8 mouse cellular contexts compared by ENCODE assay signal in genomic region chr11:70027397-70027796, GRCm38 (mm10). TPM values are rescaled to one million over a fixed set of nuclear protein-coding genes. Genes with fewer than 3 reads are reported as not detected.
DNase-seq lines count a peak whose midpoint lies in the region; ATAC-seq and TF ChIP-seq lines count a peak whose summit lies in the region.

No protein-coding gene starts in this region.

- peak overlapping the region; percentile 58 for H3K4me2 ChIP-seq in kidney, postnatal 0 days (ENCODE audit: low read length)
- H3K4me2 ChIP-seq in forebrain, embryonic 15.5 days (replicated peaks) = peak overlapping the region; percentile 48
- H3K4me2 ChIP-seq in intestine, postnatal 0 days (replicated peaks; ENCODE audit: low read depth) = peak overlapping the region; percentile 55

- 24% methylated on average over 9 of the region's 9 CpGs for WGBS in kidney, postnatal 0 days
- 30% methylated on average over 9 of the region's 9 CpGs for WGBS in forebrain, embryonic 15.5 days
- WGBS in intestine, postnatal 0 days = 60% methylated on average over 9 of the region's 9 CpGs

- H3K27me3 ChIP-seq in kidney, postnatal 0 days (ENCODE audit: insufficient read depth, low read length) = no peaks in the 10 kb centered on the region
- H3K27me3 ChIP-seq in forebrain, embryonic 15.5 days = no peaks in the 10 kb centered on the region
- H3K27me3 ChIP-seq in intestine, postnatal 0 days (replicated peaks; ENCODE audit: control insufficient read depth, insufficient read depth, low read length) = peaks cover 27% of the 10 kb centered on the region

- ATAC-seq in kidney, postnatal 0 days (replicated peaks; ENCODE audit: low FRiP score, low read depth) = no peak
- no peak for ATAC-seq in forebrain, embryonic 15.5 days (replicated peaks)
- no peak for ATAC-seq in intestine, postnatal 0 days

- H3K9ac ChIP-seq in kidney, postnatal 0 days (ENCODE audit: low read depth, low read length) = 0 out of 2 replicates have a peak overlapping the region, but pooled peaks have one; percentile 27
- H3K9ac ChIP-seq in forebrain, embryonic 15.5 days (replicated peaks) = peak overlapping the region; percentile 27
- H3K9ac ChIP-seq in intestine, postnatal 0 days (ENCODE audit: low read depth, low read length) = no peak overlapping the region

- H3K4me3 ChIP-seq in kidney, postnatal 0 days (replicated peaks; ENCODE audit: low read depth, low read length) = no peak overlapping the region; the same call in 1 of the 2 replicates
- H3K4me3 ChIP-seq in forebrain, embryonic 15.5 days = no peak overlapping the region
- peak overlapping the region; percentile 24 for H3K4me3 ChIP-seq in intestine, postnatal 0 days (ENCODE audit: low read depth, low read length)

- H3K36me3 ChIP-seq in kidney, postnatal 0 days (ENCODE audit: insufficient read depth, low read length) = peaks cover 17% of the 10 kb centered on the region
- peaks cover 17% of the 10 kb centered on the region for H3K36me3 ChIP-seq in forebrain, embryonic 15.5 days
- H3K36me3 ChIP-seq in intestine, postnatal 0 days (ENCODE audit: control insufficient read depth, insufficient read depth) = peaks cover 10% of the 10 kb centered on the region; the same call in 1 of the 2 replicates

- no peaks in the 10 kb centered on the region for H3K9me3 ChIP-seq in kidney, postnatal 0 days (replicated peaks; ENCODE audit: low read length)
- H3K9me3 ChIP-seq in forebrain, embryonic 15.5 days = no peaks in the 10 kb centered on the region
- no peaks in the 10 kb centered on the region for H3K9me3 ChIP-seq in intestine, postnatal 0 days (ENCODE audit: control insufficient read depth)

- no peak overlapping the region for H3K27ac ChIP-seq in kidney, postnatal 0 days
- H3K27ac ChIP-seq in forebrain, embryonic 15.5 days (replicated peaks) = peak overlapping the region; percentile 95
- H3K27ac ChIP-seq in intestine, postnatal 0 days (ENCODE audit: low read depth, low read length) = no peak overlapping the region

- peaks cover 45% of the 10 kb centered on the region for H3K4me1 ChIP-seq in kidney, postnatal 0 days (replicated peaks; ENCODE audit: insufficient read depth, low read length)
- peaks cover 81% of the 10 kb centered on the region for H3K4me1 ChIP-seq in forebrain, embryonic 15.5 days
- H3K4me1 ChIP-seq in intestine, postnatal 0 days (replicated peaks; ENCODE audit: control insufficient read depth, insufficient read depth, low read length) = peaks cover 8% of the 10 kb centered on the region

- DNase-seq in kidney, postnatal 0 days (ENCODE audit: low spot score) = peak; percentile 56
- DNase-seq in kidney, adult 8-10 months = no peak
- peak; percentile 83 for DNase-seq in brain, adult 2 months (ENCODE audit: low read depth, low spot score)
- DNase-seq in right cerebral cortex, postnatal 10 days (ENCODE audit: low spot score in 2 of 2) = peak; percentile 63 to 72
- DNase-seq in yolk sac, embryonic 10.5 days (ENCODE audit: low spot score) = no peak
- DNase-seq in embryo, embryonic 9.5 days (ENCODE audit: extremely low spot score) = no peak

- no peak for TF ChIP-seq CTCF in kidney, postnatal 0 days (IDR thresholded peaks at IDR 0.05; ENCODE audit: low read depth)
- no peak for TF ChIP-seq CTCF in intestine, postnatal 0 days (IDR thresholded peaks at IDR 0.05; ENCODE audit: low read depth)

RNA-seq across cellular contexts. Expression of gene Dlg4, which starts 10.7 kb away (rescaled TPM):
- 4.3 and 6.5 TPM in 2 replicates for polyA plus RNA-seq in kidney, postnatal 0 days (2015; fragmentation: Nextera tagmentation; extraction: Ambion mirVana)
- 27.8 and 29.8 TPM in 2 replicates for polyA plus RNA-seq in forebrain, embryonic 15.5 days (2015; fragmentation: Nextera tagmentation; extraction: Ambion mirVana)
- 1.4 and 1.8 TPM in 2 replicates for polyA plus RNA-seq in intestine, postnatal 0 days (2015; fragmentation: Nextera tagmentation; extraction: Ambion mirVana)

RNA-seq across cellular contexts. Expression of gene Acadvl, which starts 12.2 kb away (rescaled TPM):
- 178 and 197 TPM in 2 replicates for polyA plus RNA-seq in kidney, postnatal 0 days (2015; fragmentation: Nextera tagmentation; extraction: Ambion mirVana)
- polyA plus RNA-seq in forebrain, embryonic 15.5 days (2015; fragmentation: Nextera tagmentation; extraction: Ambion mirVana) = 57.0 and 60.7 TPM in 2 replicates
- 203 and 215 TPM in 2 replicates for polyA plus RNA-seq in intestine, postnatal 0 days (2015; fragmentation: Nextera tagmentation; extraction: Ambion mirVana)

RNA-seq across cellular contexts. Expression of gene Asgr1, which starts 26.5 kb away (rescaled TPM):
- 2.5 and 2.9 TPM in 2 replicates for polyA plus RNA-seq in kidney, postnatal 0 days (2015; fragmentation: Nextera tagmentation; extraction: Ambion mirVana)
- 1.8 and 2.0 TPM in 2 replicates for polyA plus RNA-seq in forebrain, embryonic 15.5 days (2015; fragmentation: Nextera tagmentation; extraction: Ambion mirVana)
- not detected in 2 replicates for polyA plus RNA-seq in intestine, postnatal 0 days (2015; fragmentation: Nextera tagmentation; extraction: Ambion mirVana)

RNA-seq across cellular contexts. Expression of gene Dvl2, which starts 27.0 kb away (rescaled TPM):
- polyA plus RNA-seq in kidney, postnatal 0 days (2015; fragmentation: Nextera tagmentation; extraction: Ambion mirVana) = 25.8 and 27.1 TPM in 2 replicates
- 35.3 and 37.5 TPM in 2 replicates for polyA plus RNA-seq in forebrain, embryonic 15.5 days (2015; fragmentation: Nextera tagmentation; extraction: Ambion mirVana)
- polyA plus RNA-seq in intestine, postnatal 0 days (2015; fragmentation: Nextera tagmentation; extraction: Ambion mirVana) = 9.1 TPM in 2 replicates

RNA-seq across cellular contexts. Expression of gene Phf23, which starts 31.8 kb away (rescaled TPM):
- polyA plus RNA-seq in kidney, postnatal 0 days (2015; fragmentation: Nextera tagmentation; extraction: Ambion mirVana) = 61.9 and 62.6 TPM in 2 replicates
- 71.5 and 75.6 TPM in 2 replicates for polyA plus RNA-seq in forebrain, embryonic 15.5 days (2015; fragmentation: Nextera tagmentation; extraction: Ambion mirVana)
- polyA plus RNA-seq in intestine, postnatal 0 days (2015; fragmentation: Nextera tagmentation; extraction: Ambion mirVana) = 32.6 and 37.7 TPM in 2 replicates

Comparison
In these comparisons a context has a peak if more than half of its experiments do, and no peak if none do; other contexts are left out.
1. DNase-seq: peak in kidney, postnatal 0 days (single experiment), brain, adult 2 months (single experiment) and right cerebral cortex, postnatal 10 days (2 of 2); none in kidney, adult 8-10 months (0 of 2), yolk sac, embryonic 10.5 days (single experiment) and embryo, embryonic 9.5 days (single experiment).
2. Peak in every context shown above with its lines, with median percentiles within 50 percentile points of each other: H3K4me2 ChIP-seq.